Mouse (Mus musculus): ENCODE results near the gene Lnx1. TPM values are rescaled to one million over a fixed set of nuclear protein-coding genes. Genes with fewer than 3 reads are reported as not detected.
A peak's percentile ranks its signal among the peaks of the same experiment; 100 is the strongest.

The Lnx1 gene
- total RNA-seq (2022), result 10 to 100 TPM; 11.3 to 17.8 (median 13.3) TPM

- DNase-seq (ENCODE audit: low spot score), result peak; percentile 68
These were observed at the start of gene Lnx1 for GRCm38 (mm10) chr5:74702766-74703165. Lnx1 (minus strand) TSS chr5:74702912.

- DNase-seq (ENCODE audit: low spot score), result peak; percentile 41
These were observed 47.8 kb upstream of the Lnx1 start for GRCm38 (mm10) chr5:74750501-74750900.

- no peak for DNase-seq (ENCODE audit: low spot score)
These were observed 44.8 kb upstream of the Lnx1 start for GRCm38 (mm10) chr5:74747476-74747875.

- DNase-seq (ENCODE audit: low spot score), result no peak
These were observed 38.2 kb upstream of the Lnx1 start for GRCm38 (mm10) chr5:74740951-74741350.

- no peak for DNase-seq (ENCODE audit: low spot score)
These were observed 36.7 kb upstream of the Lnx1 start for GRCm38 (mm10) chr5:74739435-74739834.

- DNase-seq (ENCODE audit: low spot score), result no peak
These were observed 35.6 kb upstream of the Lnx1 start for GRCm38 (mm10) chr5:74738312-74738711.

GRCm38 (mm10) chr5:74733885-74734558 is 31.3 kb upstream of the Lnx1 start:
- DNase-seq (ENCODE audit: low spot score), result no peak

GRCm38 (mm10) chr5:74732613-74733012 is 29.9 kb upstream of the Lnx1 start:
- no peak for DNase-seq (ENCODE audit: low spot score)

- no peak for DNase-seq (ENCODE audit: low spot score)
These were observed 27.9 kb upstream of the Lnx1 start for GRCm38 (mm10) chr5:74730601-74731000.

GRCm38 (mm10) chr5:74729567-74729966 is 26.9 kb upstream of the Lnx1 start:
- no peak for DNase-seq (ENCODE audit: low spot score)

- no peak for DNase-seq (ENCODE audit: low spot score)
These were observed 25.5 kb upstream of the Lnx1 start for GRCm38 (mm10) chr5:74728186-74728585.

GRCm38 (mm10) chr5:74727319-74727718 is 24.6 kb upstream of the Lnx1 start:
- no peak for DNase-seq (ENCODE audit: low spot score)

GRCm38 (mm10) chr5:74725541-74725940 is 22.8 kb upstream of the Lnx1 start:
- DNase-seq (ENCODE audit: low spot score), result no peak

- DNase-seq (ENCODE audit: low spot score), result no peak
These were observed 19.1 kb upstream of the Lnx1 start for GRCm38 (mm10) chr5:74721816-74722215.

GRCm38 (mm10) chr5:74720661-74721060 is 17.9 kb upstream of the Lnx1 start:
- DNase-seq (ENCODE audit: low spot score), result no peak

GRCm38 (mm10) chr5:74716165-74716564 is 13.5 kb upstream of the Lnx1 start:
- peak; percentile 67 for DNase-seq (ENCODE audit: low spot score)

GRCm38 (mm10) chr5:74712811-74713210 is 10.1 kb upstream of the Lnx1 start:
- DNase-seq (ENCODE audit: low spot score), result no peak

- DNase-seq (ENCODE audit: low spot score), result no peak
These were observed 9.3 kb upstream of the Lnx1 start for GRCm38 (mm10) chr5:74711988-74712387.

- no peak for DNase-seq (ENCODE audit: low spot score)
These were observed 8.3 kb upstream of the Lnx1 start for GRCm38 (mm10) chr5:74711056-74711455.

GRCm38 (mm10) chr5:74710181-74710580 is 7.5 kb upstream of the Lnx1 start:
- peak; percentile 61 for DNase-seq (ENCODE audit: low spot score)

GRCm38 (mm10) chr5:74704460-74704790 is 1.7 kb upstream of the Lnx1 start:
- peak; percentile 92 for DNase-seq (ENCODE audit: low spot score)

GRCm38 (mm10) chr5:74703741-74704459 is 1.2 kb upstream of the Lnx1 start:
- DNase-seq (ENCODE audit: low spot score), result no peak

- no peak for DNase-seq (ENCODE audit: low spot score)
These were observed 1.8 kb downstream of the Lnx1 start for GRCm38 (mm10) chr5:74700918-74701317.
